Mouse (Mus musculus) liver, postnatal 0 days (tissue): ENCODE data around the gene Lin28b.

Source experiments
- CTCF ChIP-seq: sonication (generic); IDR thresholded peaks from 2 replicates; pipeline ENCODE4 v1.5.1; 2016; ENCODE audit warnings: antibody characterized with exemption, low read depth
- EP300 ChIP-seq: IDR thresholded peaks from 2 replicates; pipeline ENCODE4 v1.6.1; 2016; ENCODE audit warnings: antibody characterized with exemption, low read depth, mild to moderate bottlenecking

GRCm38 (mm10) chr10:45410624-45411341 is 75.4 kb downstream of the Lin28b start:
- TF ChIP-seq CTCF (no peak), EP300 (no peak)
